Mouse (Mus musculus) adrenal gland, adult 18-20 months (tissue): ENCODE data around the gene Ccdc88b. TPM values are rescaled to one million over a fixed set of nuclear protein-coding genes. Genes with fewer than 3 reads are reported as not detected.
"Not testable (repeated sequence)": the region's sequence is repeated elsewhere in the genome, so short reads cannot be mapped to it uniquely, and the experiment has no call there.

Experiments
- DNase-seq, 2 experiments: peaks; one replicate each; pipeline ENCODE4 v3.0.0; 2021 to 2022; ENCODE audit warnings: low spot score in 2 of 2
- long read RNA-seq, 2 experiments: library from polyadenylated mRNA; stranded (forward); transcript quantifications; one replicate each; pipeline ENCODE4 v2.0.0; 2021
- total RNA-seq, 2 experiments: library from RNA; stranded (reverse); gene quantifications; 1 replicate in 1 of 2; 2 replicates in 1 of 2; pipeline ENCODE4 v1.2.3; 2021

Gene Ccdc88b
- total RNA-seq, result 1 to 10 TPM; 2.0 TPM
- long read RNA-seq, experiment 1, partial matches to known transcripts, result 0 of 2 reads
- long read RNA-seq, experiment 1, other reads (novel, unspliced or antisense), result 2 of 2 reads
- long read RNA-seq, experiment 2, partial matches to known transcripts, result 1 of 1 reads
- long read RNA-seq, experiment 2, other reads (novel, unspliced or antisense), result 0 of 1 reads

DNA sequence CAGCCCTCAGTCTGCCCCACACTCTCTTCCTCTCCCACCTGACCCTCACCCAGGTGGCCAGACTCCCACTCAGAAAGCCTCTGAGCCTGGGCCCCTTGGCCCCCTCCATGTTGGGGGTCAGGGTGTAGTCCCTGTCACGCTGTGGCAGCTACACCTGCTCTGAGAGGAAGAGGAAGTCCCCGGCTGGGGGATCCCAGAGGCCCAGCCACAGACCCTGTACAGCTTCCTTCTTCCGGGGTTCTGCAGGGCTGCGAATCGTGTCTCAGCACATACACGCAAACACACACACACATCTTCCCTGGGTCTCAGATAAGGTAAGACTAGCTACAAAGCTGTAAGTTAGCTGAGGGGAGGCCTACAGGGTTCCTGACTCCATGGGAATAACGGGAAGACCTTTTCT is at the start of gene Ccdc88b:
Gene Ccdc88b, minus strand, starts transcription at position 181 of the 400 bp plus-strand sequence.
- DNase-seq, result no peak

GRCm38 (mm10) chr19:6907094-6907493 is 49.1 kb upstream of the Ccdc88b start:
- peak in 1 of 2 experiments; percentile 15 for DNase-seq

- no peak for DNase-seq
Observed at GRCm38 (mm10) chr19:6906199-6906598, 48.2 kb upstream of the Ccdc88b start.

DNA sequence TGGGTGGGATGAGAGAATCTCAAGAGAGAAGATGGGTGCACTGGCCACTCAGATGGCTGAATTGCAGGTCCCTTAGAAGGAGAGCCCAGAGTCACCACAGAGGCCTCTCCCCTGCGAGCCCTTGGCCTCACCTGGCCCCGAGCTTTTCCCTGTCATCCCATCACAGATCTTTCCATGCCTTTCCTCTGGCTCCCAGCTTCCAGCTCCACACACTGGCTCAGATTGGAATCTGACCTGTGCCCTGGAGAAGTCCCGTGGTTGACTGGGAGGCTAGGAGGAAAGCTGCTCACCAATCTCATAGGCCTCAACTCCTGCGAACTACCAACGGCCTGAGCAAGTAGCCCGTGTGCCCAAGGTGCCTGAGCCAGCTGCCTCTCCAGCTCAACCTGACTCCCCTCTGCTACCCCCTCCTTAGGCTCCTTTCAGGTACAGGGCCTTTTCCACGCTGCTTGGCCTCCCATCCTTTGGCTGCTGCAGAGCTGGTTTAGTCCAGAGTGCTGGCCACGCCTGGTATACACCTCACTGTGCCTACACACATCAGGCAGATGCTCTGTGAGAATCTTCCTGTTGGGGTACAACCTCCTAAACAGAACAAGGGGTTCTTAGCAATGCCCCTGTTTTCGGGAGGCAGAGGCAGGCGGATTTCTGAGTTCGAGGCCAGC is 47.6 kb upstream of the Ccdc88b start:
- DNase-seq, result no peak

DNA sequence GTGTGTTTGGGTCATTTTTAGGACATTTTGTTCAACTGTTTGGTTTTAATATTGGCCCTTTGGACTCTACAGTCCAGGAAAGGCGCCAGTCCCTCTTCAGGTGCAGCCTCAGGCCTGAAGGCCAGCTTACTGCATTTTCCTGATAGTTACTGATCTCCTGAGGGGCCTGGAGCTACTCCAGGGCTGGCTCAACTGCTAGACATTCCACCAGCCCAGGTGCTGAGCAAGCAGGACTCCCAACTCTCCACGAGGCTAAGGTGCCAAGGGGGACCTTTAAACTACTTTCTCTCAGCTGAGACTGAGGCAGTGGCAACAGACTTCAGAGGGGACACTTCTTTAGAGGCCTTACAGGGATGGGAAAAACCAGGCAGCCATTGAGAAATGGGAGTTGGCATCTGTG is 46.8 kb upstream of the Ccdc88b start:
- DNase-seq, result no peak

DNA sequence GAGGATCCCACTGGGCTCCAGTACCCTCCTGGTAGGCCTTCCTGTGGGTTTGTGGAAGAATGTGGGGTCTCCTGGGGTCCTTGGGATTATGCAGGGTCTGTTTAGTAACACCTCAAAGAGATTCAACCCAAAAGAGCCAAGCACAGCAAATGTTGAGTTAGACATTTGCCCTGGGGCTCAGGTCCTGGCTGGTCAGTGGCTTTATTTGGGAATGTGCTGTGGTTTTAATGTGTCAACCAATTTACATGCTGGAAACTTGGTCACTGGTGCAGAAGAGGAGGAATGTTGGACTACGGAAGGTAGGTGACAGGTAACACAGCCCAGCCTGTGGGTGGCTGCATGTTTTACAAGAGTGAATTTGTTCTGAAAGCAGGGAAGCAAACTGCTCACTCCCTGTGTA is 45.0 kb upstream of the Ccdc88b start:
- no peak for DNase-seq

GRCm38 (mm10) chr19:6899641-6900040 is 41.6 kb upstream of the Ccdc88b start:
- DNase-seq, result no peak

- DNase-seq, result not testable (repeated sequence)
Observed at GRCm38 (mm10) chr19:6895608-6896305, 37.7 kb upstream of the Ccdc88b start.

GRCm38 (mm10) chr19:6893731-6894451 is 35.9 kb upstream of the Ccdc88b start:
- DNase-seq, result no peak

DNA sequence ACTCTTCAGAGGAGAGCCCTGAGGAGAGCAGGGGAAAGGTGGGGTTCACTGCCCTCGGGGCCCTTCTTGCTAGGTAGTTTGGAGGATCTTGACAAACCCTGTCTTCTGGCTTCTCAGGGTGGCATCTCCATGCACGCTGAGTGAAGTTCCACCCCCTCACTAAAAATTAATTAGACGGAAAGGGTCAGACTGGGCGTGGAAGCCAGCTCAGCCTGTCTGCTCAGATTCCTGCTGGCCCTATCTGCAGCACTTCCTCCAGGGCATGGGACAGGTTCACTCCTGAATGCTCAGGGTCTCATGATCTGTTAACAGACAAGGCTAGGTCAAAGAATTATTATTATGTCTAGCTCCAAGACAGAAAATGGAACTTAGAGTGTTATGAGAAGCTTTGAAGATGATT is 34.5 kb upstream of the Ccdc88b start:
- no peak for DNase-seq

GRCm38 (mm10) chr19:6877965-6878364 is 20.0 kb upstream of the Ccdc88b start:
- DNase-seq, result no peak

- DNase-seq, result no peak
Observed at GRCm38 (mm10) chr19:6876799-6877198, 18.8 kb upstream of the Ccdc88b start.

GRCm38 (mm10) chr19:6875834-6876233 is 17.8 kb upstream of the Ccdc88b start:
- no peak for DNase-seq

- DNase-seq, result no peak
Observed at GRCm38 (mm10) chr19:6874257-6874656, 16.2 kb upstream of the Ccdc88b start.

GRCm38 (mm10) chr19:6872701-6873100 is 14.7 kb upstream of the Ccdc88b start:
- DNase-seq, result no peak

DNA sequence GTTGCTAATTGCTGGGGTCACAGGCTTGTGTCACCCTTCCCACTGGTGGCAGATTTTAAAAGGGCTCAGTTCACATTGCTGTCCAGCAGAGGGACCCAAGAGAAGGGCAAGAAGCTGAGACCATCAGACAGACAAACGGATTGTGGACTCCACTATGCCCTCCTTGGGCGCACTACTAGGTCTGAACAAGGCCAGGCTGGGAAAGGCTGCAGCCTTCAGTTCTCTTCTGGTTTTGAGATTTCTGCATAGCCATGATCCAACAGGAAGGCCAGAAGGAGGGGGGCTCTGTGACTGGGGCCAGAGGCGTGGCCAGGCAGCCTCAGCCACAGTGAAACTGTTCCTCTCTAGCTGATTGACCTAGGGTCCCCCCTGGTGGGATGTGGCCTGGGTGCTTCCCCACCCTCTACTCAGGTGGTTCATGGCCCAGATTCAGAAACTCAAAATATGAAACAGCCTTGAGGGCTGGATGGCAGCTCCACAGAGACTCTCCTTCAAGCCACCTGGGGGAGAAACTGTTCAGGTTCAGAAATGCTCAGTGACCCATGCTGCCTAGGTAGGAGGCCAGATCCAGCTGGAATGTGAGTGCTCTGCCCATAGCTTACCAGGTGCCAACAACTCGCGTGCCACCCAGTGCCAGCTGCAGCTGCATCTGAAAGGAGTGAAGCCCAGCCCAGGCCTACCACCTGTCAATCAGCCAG is 13.7 kb upstream of the Ccdc88b start:
- no peak for DNase-seq

GRCm38 (mm10) chr19:6869355-6869754 is 11.3 kb upstream of the Ccdc88b start:
- peak; percentile 43 to 44 for DNase-seq

DNA sequence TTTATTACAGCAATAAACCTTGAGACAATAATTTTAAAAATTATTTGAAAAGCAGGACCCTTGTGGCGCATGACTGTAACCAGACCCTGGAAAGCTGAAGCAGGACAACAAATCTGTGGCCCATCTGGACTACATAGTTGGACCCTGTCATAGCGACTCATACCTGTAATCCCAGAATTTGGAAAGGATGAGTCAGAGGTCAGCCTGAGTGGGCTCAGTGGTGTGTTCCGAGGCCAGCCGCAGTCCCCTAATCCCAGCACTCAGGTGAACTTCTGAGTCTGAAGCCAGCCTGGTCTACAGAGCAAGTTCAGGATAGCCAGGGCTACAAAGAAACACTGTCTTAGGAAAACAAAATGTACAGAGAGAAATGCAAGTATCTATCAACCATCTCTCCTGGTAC is 3.4 kb upstream of the Ccdc88b start:
- DNase-seq, result no peak

DNA sequence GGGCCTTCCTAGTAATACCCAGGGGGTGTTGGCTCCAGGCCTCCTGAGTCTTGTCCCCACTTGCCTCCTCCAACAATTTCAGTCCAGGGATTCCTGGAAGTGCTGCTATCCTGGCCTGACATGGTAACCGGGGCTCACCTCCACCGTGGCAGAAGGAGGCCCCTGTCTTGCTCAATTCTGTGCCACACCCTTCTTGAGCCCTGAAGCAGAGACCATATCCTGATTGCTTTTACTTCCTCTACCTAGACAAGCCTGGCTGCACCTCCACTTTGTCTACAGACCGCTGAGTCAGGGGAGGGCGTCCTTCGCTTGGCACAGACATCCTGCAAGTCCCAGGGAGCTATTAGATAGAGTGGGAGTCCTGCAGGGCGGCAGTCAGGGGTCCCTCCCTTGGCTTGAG is 2.7 kb upstream of the Ccdc88b start:
- DNase-seq, result no peak

DNA sequence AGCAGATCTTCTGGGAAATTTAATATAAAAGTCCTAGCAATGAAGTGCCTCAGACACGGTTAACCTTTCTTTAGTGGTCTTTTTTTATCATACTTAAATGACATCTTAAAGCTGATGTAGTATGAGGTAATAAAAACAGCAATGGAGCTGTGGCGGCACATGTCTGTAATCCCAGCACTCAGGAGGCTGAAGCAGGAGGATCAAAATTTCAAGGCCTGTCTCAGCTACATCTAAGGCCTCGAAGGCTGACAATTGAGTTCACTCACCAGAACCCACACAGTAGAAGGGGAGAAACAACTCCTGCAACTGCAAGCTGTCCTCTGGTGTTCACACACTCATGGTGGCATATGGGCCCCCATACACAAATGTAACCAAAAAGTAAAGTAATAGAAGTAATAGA is 2.0 kb upstream of the Ccdc88b start:
- DNase-seq, result no peak

GRCm38 (mm10) chr19:6859032-6859651 is 1.1 kb upstream of the Ccdc88b start:
- no peak for DNase-seq
